Mouse (Mus musculus) hindbrain, embryonic 11.5 days (tissue): ENCODE measurements at regions not wholly inside any gene's neighbourhood (a gene's known extent, or its start where the extent isn't known, plus 50 kb on each side); places are given as distances from the start of the nearest gene placed in this dataset.

Experiments
- ATAC-seq: fragments of 200-750 bp; cut with Nextera tagmentation; 2 replicates; pipeline ENCODE4 v1.8.0; 2017; ENCODE audit warnings: mild to moderate bottlenecking, moderate TSS enrichment, moderate library complexity; ENCODE audit not compliant: low FRiP score
- DNase-seq: peaks from one replicate; pipeline ENCODE4 v3.0.0-alpha.2; 2015; ENCODE audit warnings: low spot score
- H3K27ac ChIP-seq: fragments of 300-500 bp; sonication (generic); 2 replicates; pipeline ENCODE4 v1.5.1; 2014; ENCODE audit warnings: mild to moderate bottlenecking, low read depth, low read length
- H3K27me3 ChIP-seq: fragments of 300-500 bp; sonication (generic); 2 replicates; pipeline ENCODE4 v1.6.1; 2014; ENCODE audit warnings: mild to moderate bottlenecking, low read length, moderate library complexity, mixed read lengths; ENCODE audit not compliant: control insufficient read depth, insufficient read depth
- H3K36me3 ChIP-seq: fragments of 300-500 bp; sonication (generic); 2 replicates; pipeline ENCODE4 v1.6.1; 2014; ENCODE audit warnings: mild to moderate bottlenecking, low read length, moderate library complexity, mixed read lengths; ENCODE audit not compliant: control insufficient read depth, insufficient read depth
- H3K4me1 ChIP-seq: fragments of 300-500 bp; sonication (generic); replicated peaks from 2 replicates; pipeline ENCODE4 v1.6.1; 2014; ENCODE audit warnings: low read length, mixed read lengths; ENCODE audit not compliant: control insufficient read depth, insufficient read depth
- H3K4me2 ChIP-seq: fragments of 300-500 bp; sonication (generic); replicated peaks from 2 replicates; pipeline ENCODE4 v1.6.1; 2014; ENCODE audit warnings: mild to moderate bottlenecking, low read depth, low read length
- H3K4me3 ChIP-seq: fragments of 300-500 bp; sonication (generic); 2 replicates; pipeline ENCODE4 v1.5.1; 2014; ENCODE audit warnings: low read depth, low read length
- H3K9ac ChIP-seq: fragments of 300-500 bp; sonication (generic); 2 replicates; pipeline ENCODE4 v1.6.1; 2014; ENCODE audit warnings: low read depth, low read length
- H3K9me3 ChIP-seq: fragments of 300-500 bp; sonication (generic); 2 replicates; pipeline ENCODE4 v1.6.1; 2016; ENCODE audit warnings: low read length; ENCODE audit not compliant: control insufficient read depth
- WGBS: fragments of 180-500 bp; shearing (Covaris S2); extraction: QIAGEN DNeasy Blood & Tissue Kit; methylation state at CpG from one replicate; pipeline ENCODE4 v1.1.7; 2014; 5-methylcytosine and 5-hydroxymethylcytosine counted together

GRCm38 (mm10) chr11:91098186-91098585 lies 410.0 kb upstream of the Tom1l1 start:
- 60% methylated on average over 5 of the region's 5 CpGs for WGBS
- DNase-seq: no peak
- no peak overlapping the region for H3K4me3 ChIP-seq

GRCm38 (mm10) chr11:91097552-91097951 lies 409.4 kb upstream of the Tom1l1 start:
- ATAC-seq (no peak), DNase-seq (no peak)
- Histone ChIP-seq H3K4me1 (no peaks in the 10 kb centered on the region), H3K9me3 (no peaks in the 10 kb centered on the region), H3K4me3 (no peak overlapping the region), H3K4me2 (no peak overlapping the region), H3K36me3 (no peaks in the 10 kb centered on the region), H3K9ac (no peak overlapping the region), H3K27me3 (no peaks in the 10 kb centered on the region), H3K27ac (no peak overlapping the region)
- WGBS: 61% methylated on average over 3 of the region's 3 CpGs

More at GRCm38 (mm10) chr11:91098186-91098585, 410.0 kb upstream of the Tom1l1 start:
- Histone ChIP-seq H3K36me3 (no peaks in the 10 kb centered on the region), H3K27me3 (no peaks in the 10 kb centered on the region), H3K4me2 (no peak overlapping the region), H3K4me1 (no peaks in the 10 kb centered on the region), H3K27ac (no peak overlapping the region), H3K9ac (no peak overlapping the region), H3K9me3 (no peaks in the 10 kb centered on the region)
- no peak for ATAC-seq

GRCm38 (mm10) chr11:91096000-91096652 lies 408.0 kb upstream of the Tom1l1 start:
- no peak overlapping the region for H3K4me3 ChIP-seq
- no peaks in the 10 kb centered on the region for H3K36me3 ChIP-seq
- H3K4me2 ChIP-seq: no peak overlapping the region
- DNase-seq (no peak), ATAC-seq (no peak)
- WGBS: 58% methylated on average over 12 of the region's 12 CpGs
- H3K4me1 ChIP-seq: no peaks in the 10 kb centered on the region
- H3K9me3 ChIP-seq: no peaks in the 10 kb centered on the region
- H3K27me3 ChIP-seq: no peaks in the 10 kb centered on the region
- no peak overlapping the region for H3K27ac ChIP-seq
- H3K9ac ChIP-seq: no peak overlapping the region

GRCm38 (mm10) chr11:91065365-91065764 lies 377.2 kb upstream of the Tom1l1 start:
- Histone ChIP-seq H3K4me1 (no peaks in the 10 kb centered on the region), H3K27me3 (no peaks in the 10 kb centered on the region), H3K27ac (no peak overlapping the region), H3K4me2 (no peak overlapping the region), H3K9ac (no peak overlapping the region), H3K36me3 (no peaks in the 10 kb centered on the region), H3K4me3 (no peak overlapping the region), H3K9me3 (no peaks in the 10 kb centered on the region)
- WGBS: 83% methylated on average over 6 of the region's 6 CpGs
- no peak for DNase-seq
- ATAC-seq: no peak

GRCm38 (mm10) chr11:91056966-91057597 lies 368.9 kb upstream of the Tom1l1 start:
- no peak overlapping the region for H3K4me3 ChIP-seq
- no peak overlapping the region for H3K27ac ChIP-seq
- WGBS: 72% methylated on average over 9 of the region's 9 CpGs
- no peaks in the 10 kb centered on the region for H3K36me3 ChIP-seq
- no peaks in the 10 kb centered on the region for H3K4me1 ChIP-seq
- DNase-seq (peak; percentile 5), ATAC-seq (no peak)
- no peaks in the 10 kb centered on the region for H3K9me3 ChIP-seq
- no peak overlapping the region for H3K9ac ChIP-seq
- no peak overlapping the region for H3K4me2 ChIP-seq
- H3K27me3 ChIP-seq: no peaks in the 10 kb centered on the region

GRCm38 (mm10) chr11:91053321-91053720 lies 365.2 kb upstream of the Tom1l1 start:
- 93% methylated on average over 2 of the region's 2 CpGs for WGBS
- Histone ChIP-seq H3K4me3 (no peak overlapping the region), H3K9me3 (no peaks in the 10 kb centered on the region), H3K4me2 (no peak overlapping the region), H3K4me1 (no peaks in the 10 kb centered on the region), H3K9ac (no peak overlapping the region), H3K27ac (no peak overlapping the region), H3K36me3 (no peaks in the 10 kb centered on the region), H3K27me3 (no peaks in the 10 kb centered on the region)
- DNase-seq: no peak
- no peak for ATAC-seq

- H3K4me2 ChIP-seq: no peak overlapping the region
- H3K4me3 ChIP-seq: no peak overlapping the region
- H3K27ac ChIP-seq: no peak overlapping the region
- no peaks in the 10 kb centered on the region for H3K9me3 ChIP-seq
- WGBS: 15% methylated on average over 3 of the region's 3 CpGs
- DNase-seq (peak; percentile 5), ATAC-seq (no peak)
- H3K4me1 ChIP-seq: no peaks in the 10 kb centered on the region
- no peaks in the 10 kb centered on the region for H3K36me3 ChIP-seq
- no peaks in the 10 kb centered on the region for H3K27me3 ChIP-seq
- no peak overlapping the region for H3K9ac ChIP-seq
Measured at GRCm38 (mm10) chr11:91051646-91052045, 363.5 kb upstream of the Tom1l1 start.

- Histone ChIP-seq H3K4me3 (no peak overlapping the region), H3K9ac (no peak overlapping the region), H3K4me1 (no peaks in the 10 kb centered on the region), H3K36me3 (no peaks in the 10 kb centered on the region), H3K4me2 (no peak overlapping the region), H3K27ac (no peak overlapping the region), H3K27me3 (no peaks in the 10 kb centered on the region), H3K9me3 (no peaks in the 10 kb centered on the region)
- ATAC-seq (no peak), DNase-seq (no peak)
- 82% methylated on average over 3 of the region's 3 CpGs for WGBS
Measured at GRCm38 (mm10) chr11:91041486-91041885, 353.3 kb upstream of the Tom1l1 start.
